Mouse (Mus musculus): ENCODE results near the gene Baz2a. TPM values are rescaled to one million over a fixed set of nuclear protein-coding genes. Genes with fewer than 3 reads are reported as not detected.

Baz2a gene
- total and polyA plus RNA-seq, 3 experiments = 5.4 to 34.0 (median 12.8) TPM

GRCm38 (mm10) chr10:128090651-128091563 is 470 bp upstream of the Baz2a start (continued):
- TF ChIP-seq EP300 (IDR thresholded peaks at IDR 0.05; ENCODE audit: low read length) = no peak

- DNase-seq (ENCODE audit: extremely low read depth) = peak; percentile 73
- Histone ChIP-seq H3K27me3 (replicated peaks) (no peaks in the 10 kb centered on the region), H3K27ac (ENCODE audit: insufficient read depth, low read depth) (peak overlapping the region; percentile 83), H3K79me2 (replicated peaks; ENCODE audit: control insufficient read depth, extremely low read depth, insufficient read depth, poor library complexity, severe bottlenecking) (peaks cover 13% of the 10 kb centered on the region), H3K9me3 (replicated peaks; ENCODE audit: low read length) (no peaks in the 10 kb centered on the region), H3K4me1 (ENCODE audit: control insufficient read depth in 1 of 2, insufficient read depth in 2 of 2) (peaks cover 4 to 57% of the 10 kb centered on the region in 2 experiments; a peak in 3 of 4 replicates), H3K4me3 (replicated peaks in 1 of 3; ENCODE audit: low read depth in 2 of 3, low read length in 2 of 3, poor library complexity in 1 of 3) (peak overlapping the region; percentile 78 to 90 (median 86)), H3K4me2 (ENCODE audit: insufficient read depth, low read depth, poor library complexity, severe bottlenecking) (peak overlapping the region; percentile 95), H3K36me3 (replicated peaks in 1 of 2; ENCODE audit: control insufficient read depth in 1 of 2, insufficient read depth in 1 of 2, low read length in 1 of 2) (peaks cover 23 to 25% of the 10 kb centered on the region in 2 experiments), H3K9ac (ENCODE audit: insufficient read depth, low read depth) (peak overlapping the region; percentile 87)
- in situ Hi-C loops (cut with MboI; ENCODE audit: low pct_ligation_motif_present, low pct_unique_long_range_greater_than_20kb, low sequenced_read_pairs) (loop anchor here (5.0 to 10.0 kb wide), 2 partner anchors 52 to 100 kb away; partner anchors contain the start of gene Gls2), dilution Hi-C loops (cut with MboI; ENCODE audit: extremely low pct_ligation_motif_present, extremely low pct_unique_long_range_greater_than_20kb, low sequenced_read_pairs) (no loop called here)
- TF ChIP-seq IRF4 (IDR thresholded peaks at IDR 0.05; ENCODE audit: low read depth, low read length) (no peak; the same call in 1 of the 2 replicates), USF2 (conservative IDR thresholded peaks at IDR 0.05; ENCODE audit: low read depth, low read length) (no peak), NELFE (IDR thresholded peaks at IDR 0.05; ENCODE audit: low read depth, low read length) (no peak), RCOR1 (conservative IDR thresholded peaks at IDR 0.05; ENCODE audit: low read depth, low read length) (no peak), RAD21 (IDR thresholded peaks at IDR 0.05; ENCODE audit: low read depth, low read length) (peak; percentile 23), POLR2A (IDR thresholded peaks at IDR 0.05; ENCODE audit: low read depth, low read length) (peak; percentile 42; the same call in 1 of the 2 replicates), ELF1 (IDR thresholded peaks at IDR 0.05; ENCODE audit: low read depth, low read length) (peak; percentile 35), TBP (conservative IDR thresholded peaks at IDR 0.05; ENCODE audit: low read depth, low read length) (no peak), UBTF (IDR thresholded peaks at IDR 0.05; ENCODE audit: low read depth, low read length) (0 out of 2 replicates have a peak, but pooled peaks have one; percentile 38), CTCF (conservative IDR thresholded peaks at IDR 0.05 in 1 of 2, IDR thresholded peaks at IDR 0.05 in 1 of 2; ENCODE audit: low read depth in 2 of 2, low read length in 2 of 2) (peak in 1 of 2 experiments; percentile 48; a peak in 2 of 4 replicates), MEF2A (IDR thresholded peaks at IDR 0.05; ENCODE audit: borderline replicate concordance, low read depth, low read length) (peak; percentile 32; the same call in 1 of the 2 replicates), SMC3 (IDR thresholded peaks at IDR 0.05; ENCODE audit: low read depth, low read length) (peak; percentile 12; the same call in 1 of the 2 replicates), EP300 (IDR thresholded peaks at IDR 0.05; ENCODE audit: low read length) (no peak), PAX5 (IDR thresholded peaks at IDR 0.05; ENCODE audit: low read length) (no peak), NRF1 (IDR thresholded peaks at IDR 0.05; ENCODE audit: low read depth, low read length) (0 out of 2 replicates have a peak, but pooled peaks have one; percentile 46), GABPA (IDR thresholded peaks at IDR 0.05; ENCODE audit: insufficient replicate concordance, low read depth, low read length) (no peak), CHD2 (IDR thresholded peaks at IDR 0.05; ENCODE audit: low read length) (peak; percentile 85), MAFK (IDR thresholded peaks at IDR 0.05; ENCODE audit: insufficient replicate concordance, low read length) (no peak), USF1 (IDR thresholded peaks at IDR 0.05; ENCODE audit: low read depth, low read length) (no peak), POLR2AphosphoS2 (IDR thresholded peaks at IDR 0.05; ENCODE audit: low read depth, low read length) (no peak), MAZ (IDR thresholded peaks at IDR 0.05; ENCODE audit: low read depth, low read length) (0 out of 2 replicates have a peak, but pooled peaks have one; percentile 35), TCF12 (IDR thresholded peaks at IDR 0.05; ENCODE audit: low read depth, low read length) (0 out of 2 replicates have a peak, but pooled peaks have one; percentile 13), ZC3H11A (IDR thresholded peaks at IDR 0.05; ENCODE audit: low read depth, low read length) (no peak), JUN (IDR thresholded peaks at IDR 0.05; ENCODE audit: insufficient read depth, low read depth, low read length) (no peak), MXI1 (IDR thresholded peaks at IDR 0.05; ENCODE audit: low read depth, low read length) (peak; percentile 28), JUND (conservative IDR thresholded peaks at IDR 0.05; ENCODE audit: low read depth, low read length) (no peak)
Observed at GRCm38 (mm10) chr10:128092506-128093495, 1.4 kb downstream of the Baz2a start.

All from CH12.LX (cell line).